Mouse (Mus musculus) embryonic fibroblast, embryonic 13.5 days (primary cell): ENCODE results near the gene Vwa3a. TPM values are rescaled to one million over a fixed set of nuclear protein-coding genes. Genes with fewer than 3 reads are reported as not detected.

ENCODE experiments used
- H3K27ac ChIP-seq: 2 replicates; pipeline ENCODE4 v1.5.1; 2012; ENCODE audit warnings: low read length, control low read depth, inconsistent platforms; ENCODE audit not compliant: insufficient read depth
- H3K4me1 ChIP-seq: 2 replicates; pipeline ENCODE4 v1.6.1; 2011; ENCODE audit warnings: low read length; ENCODE audit not compliant: control insufficient read depth, insufficient read depth
- H3K4me3 ChIP-seq: 2 replicates; pipeline ENCODE4 v1.5.1; 2011; ENCODE audit warnings: mild to moderate bottlenecking, control low read depth, low read length; ENCODE audit not compliant: insufficient read depth
- CTCF ChIP-seq: IDR thresholded peaks from 2 replicates; pipeline ENCODE4 v1.5.1; 2011; ENCODE audit warnings: mild to moderate bottlenecking, control low read depth, low read length, moderate library complexity, borderline replicate concordance; ENCODE audit not compliant: insufficient read depth
- POLR2A ChIP-seq: IDR thresholded peaks from 2 replicates; pipeline ENCODE4 v1.6.1; 2011; ENCODE audit warnings: low read depth, mild to moderate bottlenecking, control low read depth, low read length, moderate library complexity
- polyA plus RNA-seq: library from polyadenylated mRNA; stranded (reverse); fragments of >200 nt; gene quantifications from 2 replicates; pipeline ENCODE4 v1.2.4, GENCODE M21; 2011; ENCODE audit warnings: low read depth; ENCODE audit not compliant: missing spikeins, insufficient read length

The Vwa3a gene
- polyA plus RNA-seq, 1 experiment: not detected

DNA sequence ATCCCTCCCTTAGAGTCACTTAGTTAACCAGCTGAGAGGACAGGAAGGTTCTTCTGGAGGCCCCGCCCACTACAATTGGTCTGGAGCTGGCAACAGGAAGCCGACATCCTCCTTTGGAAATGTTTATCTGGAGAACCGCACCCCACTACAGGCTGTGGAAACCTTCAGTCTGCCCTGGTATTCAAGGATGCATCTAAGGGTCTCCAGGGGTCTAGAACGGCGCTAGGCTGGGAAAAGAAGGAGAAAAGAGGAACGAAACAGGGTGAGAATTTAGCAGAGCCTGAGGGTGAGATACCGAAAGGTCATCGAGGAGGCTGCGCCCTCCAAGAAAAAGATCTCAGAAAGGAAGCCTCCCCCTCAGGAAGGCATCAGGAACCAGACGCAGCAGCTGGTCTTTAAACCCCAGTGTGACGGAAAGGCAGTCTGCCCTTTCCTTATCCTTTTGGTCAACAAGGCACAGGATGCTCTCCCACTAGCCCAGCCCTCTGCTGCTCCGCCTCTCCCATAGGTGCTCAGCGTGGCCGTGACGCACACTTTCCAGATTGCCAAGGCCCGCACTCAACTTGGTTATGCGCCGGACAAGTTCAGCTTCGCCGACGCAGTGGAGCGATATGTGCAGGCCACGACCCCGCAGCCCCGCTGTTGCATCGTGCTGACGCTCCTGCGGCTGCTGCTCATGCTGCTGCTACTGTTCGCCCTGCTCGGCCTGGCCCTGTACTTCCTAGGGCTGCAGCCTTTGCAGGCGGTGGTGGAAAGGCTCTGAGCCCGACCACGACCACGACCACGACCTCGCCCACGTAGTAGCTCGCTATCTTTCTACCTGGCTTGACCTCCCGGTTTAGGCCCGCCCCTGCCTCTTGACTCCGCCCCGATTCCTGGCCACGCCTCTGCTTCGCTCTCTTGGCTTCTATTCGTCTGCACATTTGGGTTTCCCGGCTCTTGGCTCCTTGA is 91.6 kb downstream of the Vwa3a start:
- no peak for TF ChIP-seq CTCF
- TF ChIP-seq POLR2A: no peak
- no peaks in the 10 kb centered on the region; the same call in none of the 2 replicates for H3K4me1 ChIP-seq
- no peak overlapping the region for H3K27ac ChIP-seq
- peak overlapping the region; percentile 52 for H3K4me3 ChIP-seq

- H3K4me3 ChIP-seq: peak overlapping the region; percentile 56
- TF ChIP-seq CTCF (no peak), POLR2A (no peak)
- no peaks in the 10 kb centered on the region; the same call in none of the 2 replicates for H3K4me1 ChIP-seq
- no peak overlapping the region for H3K27ac ChIP-seq
Measured at GRCm38 (mm10) chr7:120834426-120834825, 95.3 kb downstream of the Vwa3a start.

DNA sequence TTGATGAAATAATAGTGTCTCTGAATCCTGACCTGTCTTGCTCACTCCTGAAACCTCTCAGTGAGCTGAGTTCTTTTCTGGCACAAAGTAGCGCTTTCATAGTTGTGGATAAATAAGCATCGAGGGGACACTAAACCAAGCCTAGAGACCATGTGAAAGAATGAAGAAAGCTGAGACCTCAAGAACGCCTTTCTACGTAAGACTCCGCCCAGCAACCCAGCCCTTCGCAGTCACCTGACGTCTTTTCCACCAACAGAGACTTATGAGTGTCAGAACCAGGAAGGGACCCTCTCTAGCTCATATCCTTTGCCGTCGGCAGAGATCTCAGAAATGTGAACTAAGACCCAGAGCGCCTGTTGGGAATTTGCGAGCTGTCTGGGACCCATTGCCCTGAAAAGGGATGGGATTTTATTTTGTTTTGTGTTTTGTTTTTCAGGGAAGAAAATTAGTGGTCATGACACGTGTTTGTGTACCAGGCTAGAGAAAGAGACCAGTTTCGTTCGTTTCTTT is 95.8 kb downstream of the Vwa3a start:
- Histone ChIP-seq H3K4me1 (no peaks in the 10 kb centered on the region; the same call in none of the 2 replicates), H3K27ac (peak overlapping the region; percentile 70), H3K4me3 (peak overlapping the region; percentile 56)
- TF ChIP-seq POLR2A: peak; percentile 61
- no peak for TF ChIP-seq CTCF

- TF ChIP-seq CTCF (peak; percentile 91), POLR2A (peak; percentile 61)
- peak overlapping the region; percentile 81 for H3K4me3 ChIP-seq
- peak overlapping the region; percentile 42; the same call in 1 of the 2 replicates for H3K27ac ChIP-seq
- H3K4me1 ChIP-seq: no peaks in the 10 kb centered on the region; the same call in 1 of the 2 replicates
Measured at GRCm38 (mm10) chr7:120835449-120836359, 96.6 kb downstream of the Vwa3a start.

DNA sequence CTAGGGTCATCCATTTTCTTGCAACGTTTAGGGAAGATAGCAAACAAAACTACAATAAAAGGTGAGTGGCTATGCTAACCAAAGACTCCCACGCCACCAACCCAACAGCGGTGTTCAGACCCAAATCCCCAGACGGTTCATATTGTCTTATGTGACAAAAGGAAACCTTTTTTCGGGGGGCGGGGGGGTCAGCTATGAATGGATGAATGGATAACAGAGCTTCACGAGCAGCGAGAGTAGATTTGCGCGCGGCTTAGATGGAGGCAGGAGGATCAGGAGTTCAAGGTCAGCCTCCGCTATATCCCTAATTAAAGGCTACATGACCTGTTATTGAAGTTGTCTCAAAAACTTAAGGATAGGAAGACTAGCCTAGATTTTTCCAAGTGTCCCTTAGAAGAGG is 97.2 kb downstream of the Vwa3a start:
- no peak for TF ChIP-seq CTCF
- TF ChIP-seq POLR2A: no peak
- Histone ChIP-seq H3K4me3 (peak overlapping the region; percentile 45), H3K4me1 (no peaks in the 10 kb centered on the region; the same call in 1 of the 2 replicates), H3K27ac (no peak overlapping the region)

DNA sequence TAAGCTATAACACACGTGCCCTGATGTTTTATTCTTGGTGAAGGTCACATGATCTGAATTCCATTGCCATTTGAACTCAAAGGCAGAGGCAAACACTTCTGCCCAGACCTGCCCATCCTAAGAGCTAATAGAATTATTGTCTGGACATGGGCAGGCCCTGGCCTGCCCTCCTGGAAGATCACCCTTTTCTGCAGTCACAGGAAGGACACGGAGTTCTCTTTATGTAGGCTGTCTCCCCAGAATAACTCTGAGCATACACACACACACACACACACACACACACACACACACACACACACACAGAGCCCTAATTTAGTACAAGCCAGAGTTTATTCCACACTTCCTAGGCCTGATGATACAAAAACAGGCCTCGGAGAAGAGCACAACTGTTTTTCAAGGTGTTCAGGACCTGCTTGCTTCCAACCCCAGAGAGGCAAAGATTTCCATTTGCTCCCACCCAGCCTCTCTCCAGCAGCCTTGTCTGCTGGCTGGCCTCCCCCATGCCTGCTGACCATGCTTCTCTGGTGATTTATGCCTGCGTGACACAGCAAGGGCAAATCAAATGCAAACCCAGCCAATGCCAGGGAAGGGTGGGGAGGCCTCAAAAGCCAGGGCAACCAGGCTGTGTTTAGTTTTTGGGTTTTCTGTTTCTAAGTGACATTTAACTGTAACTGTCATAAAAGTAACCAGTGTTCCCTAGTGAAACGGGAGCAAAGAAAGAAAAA is 99.5 kb downstream of the Vwa3a start:
- TF ChIP-seq POLR2A: no peak
- no peak for TF ChIP-seq CTCF
- no peak overlapping the region for H3K4me3 ChIP-seq
- H3K27ac ChIP-seq: no peak overlapping the region

DNA sequence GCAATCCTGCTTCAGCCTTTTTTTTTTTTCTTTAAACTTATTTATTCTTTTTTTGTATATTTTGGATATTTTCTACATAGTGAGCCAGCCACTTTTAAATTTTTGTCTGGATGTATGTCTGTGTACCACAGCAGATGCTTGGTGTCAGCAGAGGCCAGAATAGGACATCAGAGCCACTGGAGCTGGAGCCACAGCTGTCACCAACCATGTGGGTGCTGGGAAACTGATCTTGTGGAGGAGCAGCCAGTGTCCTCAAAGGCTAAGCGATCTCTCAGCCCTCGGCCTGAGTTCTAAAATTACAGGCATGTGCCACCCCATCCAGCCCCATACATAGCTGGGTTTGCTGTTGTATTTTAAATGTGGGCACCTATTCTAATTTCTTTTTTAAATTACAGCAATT is 100.7 kb downstream of the Vwa3a start:
- Histone ChIP-seq H3K4me1 (peaks cover under 1% of the 10 kb centered on the region; the same call in 1 of the 2 replicates), H3K27ac (no peak overlapping the region), H3K4me3 (no peak overlapping the region)
- no peak for TF ChIP-seq POLR2A
- no peak for TF ChIP-seq CTCF

More for the DNA sequence above, 99.5 kb downstream of the Vwa3a start:
- H3K4me1 ChIP-seq: no peaks in the 10 kb centered on the region; the same call in 1 of the 2 replicates

DNA sequence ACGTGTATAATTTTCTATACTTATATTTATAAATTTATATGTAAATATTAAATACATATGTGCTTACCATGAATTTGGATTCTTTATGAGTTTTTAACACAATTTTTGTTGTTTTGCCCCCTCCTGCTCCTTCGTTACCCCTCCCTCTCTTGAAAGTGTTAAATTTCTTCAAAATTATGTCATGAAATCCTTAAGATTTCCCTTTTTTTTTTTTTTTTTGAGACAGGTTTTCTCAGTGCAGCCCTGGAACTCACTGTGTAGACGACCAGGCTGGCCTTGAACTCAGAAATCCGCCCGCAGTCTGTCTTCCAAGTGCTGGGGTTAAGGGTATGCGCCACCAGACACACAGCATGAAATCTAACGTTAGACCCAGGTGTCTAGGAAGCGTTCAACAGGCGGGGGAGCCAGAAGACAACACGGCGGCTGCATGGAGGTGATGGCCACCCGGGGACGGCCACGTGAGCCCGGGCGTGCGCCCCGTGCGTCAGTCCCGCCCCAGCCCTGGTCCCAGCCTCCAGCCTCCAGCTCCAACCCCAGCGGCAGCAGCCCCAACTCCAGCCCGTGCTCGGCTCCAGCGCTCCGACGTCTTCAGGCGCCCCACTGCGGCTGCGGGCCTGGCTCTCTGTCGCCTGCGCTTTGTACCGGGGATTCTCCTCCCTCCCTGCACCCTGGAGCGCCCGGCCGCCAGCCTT is 103.4 kb downstream of the Vwa3a start, which contains the start of gene Eef2k:
Gene Eef2k, plus strand, starts transcription at position 487 of the 692 bp plus-strand sequence.
- Histone ChIP-seq H3K4me1 (peaks cover 3% of the 10 kb centered on the region; the same call in 1 of the 2 replicates), H3K4me3 (peak within 1 kb of the TSS; percentile 63), H3K27ac (peak within 1 kb of the TSS; percentile 85)
- TF ChIP-seq POLR2A (peak; percentile 75), CTCF (peak; percentile 14; the same call in 1 of the 2 replicates)
